Mouse (Mus musculus): ENCODE results near the gene Ffar4. TPM values are rescaled to one million over a fixed set of nuclear protein-coding genes. Genes with fewer than 3 reads are reported as not detected.
A peak's percentile ranks its signal among the peaks of the same experiment; 100 is the strongest.

The Ffar4 gene
- polyA plus RNA-seq (2015; fragmentation: Nextera tagmentation; extraction: Ambion mirVana): 0.46 and 0.51 TPM in 2 replicates

DNA sequence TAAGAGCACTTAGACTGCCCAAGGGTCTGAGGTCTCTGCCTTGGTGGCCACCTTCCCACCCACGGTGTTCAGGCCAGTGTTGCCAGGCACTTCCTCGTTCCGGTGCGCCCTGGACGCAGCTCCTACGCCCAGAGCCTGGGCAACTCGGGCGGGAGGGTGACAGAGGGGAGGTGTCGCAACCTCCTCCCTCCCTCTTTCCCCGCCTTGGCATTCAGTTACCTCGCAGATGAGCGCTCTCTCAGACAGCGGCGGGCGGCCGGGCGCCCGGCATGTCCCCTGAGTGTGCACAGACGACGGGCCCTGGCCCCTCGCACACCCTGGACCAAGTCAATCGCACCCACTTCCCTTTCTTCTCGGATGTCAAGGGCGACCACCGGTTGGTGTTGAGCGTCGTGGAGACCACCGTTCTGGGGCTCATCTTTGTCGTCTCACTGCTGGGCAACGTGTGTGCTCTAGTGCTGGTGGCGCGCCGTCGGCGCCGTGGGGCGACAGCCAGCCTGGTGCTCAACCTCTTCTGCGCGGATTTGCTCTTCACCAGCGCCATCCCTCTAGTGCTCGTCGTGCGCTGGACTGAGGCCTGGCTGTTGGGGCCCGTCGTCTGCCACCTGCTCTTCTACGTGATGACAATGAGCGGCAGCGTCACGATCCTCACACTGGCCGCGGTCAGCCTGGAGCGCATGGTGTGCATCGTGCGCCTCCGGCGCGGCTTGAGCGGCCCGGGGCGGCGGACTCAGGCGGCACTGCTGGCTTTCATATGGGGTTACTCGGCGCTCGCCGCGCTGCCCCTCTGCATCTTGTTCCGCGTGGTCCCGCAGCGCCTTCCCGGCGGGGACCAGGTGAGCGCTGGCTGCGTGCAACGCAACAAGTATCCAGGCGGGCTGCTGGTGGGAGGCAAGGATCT lies at the start of gene Ffar4:
Gene Ffar4, plus strand, starts transcription at position 214 of the 901 bp plus-strand sequence.
- peak within 1 kb of the TSS; percentile 54 for H3K9ac ChIP-seq (ENCODE audit: low read depth, low read length)
- ATAC-seq: peak; percentile 58
- H3K27ac ChIP-seq (ENCODE audit: low read depth, low read length): no peak within 1 kb of the TSS
- 1% methylated on average over 68 of the region's 77 CpGs for WGBS
- H3K4me3 ChIP-seq (ENCODE audit: low read length): peak within 1 kb of the TSS; percentile 41
- H3K4me1 ChIP-seq (ENCODE audit: control insufficient read depth, insufficient read depth, low read depth, low read length): peaks cover 4% of the 10 kb centered on the region; the same call in 1 of the 2 replicates
- H3K27me3 ChIP-seq (replicated peaks; ENCODE audit: control insufficient read depth, insufficient read depth, low read length): peaks cover 35% of the 10 kb centered on the region
- peak within 1 kb of the TSS; percentile 68 for H3K4me2 ChIP-seq (ENCODE audit: low read length)
- no peaks in the 10 kb centered on the region for H3K36me3 ChIP-seq (ENCODE audit: control insufficient read depth, insufficient read depth, low read length)
- H3K9me3 ChIP-seq (ENCODE audit: control insufficient read depth, low read length): no peaks in the 10 kb centered on the region

- no peak overlapping the region for H3K9ac ChIP-seq (ENCODE audit: low read depth, low read length)
- WGBS: 81% methylated on average over 1 of the region's 1 CpGs
These were observed 47.2 kb upstream of the Ffar4 start for GRCm38 (mm10) chr19:38049686-38050085.

GRCm38 (mm10) chr19:38053227-38054041 lies 43.4 kb upstream of the Ffar4 start:
- H3K36me3 ChIP-seq (ENCODE audit: control insufficient read depth, insufficient read depth, low read length): no peaks in the 10 kb centered on the region
- H3K4me2 ChIP-seq (ENCODE audit: low read length): peak overlapping the region; percentile 78
- H3K9ac ChIP-seq (ENCODE audit: low read depth, low read length): peak overlapping the region; percentile 63
- H3K9me3 ChIP-seq (ENCODE audit: control insufficient read depth, low read length): no peaks in the 10 kb centered on the region
- H3K27ac ChIP-seq (ENCODE audit: low read depth, low read length): no peak overlapping the region
- ATAC-seq: no peak
- peaks cover 8% of the 10 kb centered on the region for H3K4me1 ChIP-seq (ENCODE audit: control insufficient read depth, insufficient read depth, low read depth, low read length)
- peak overlapping the region; percentile 81 for H3K4me3 ChIP-seq (ENCODE audit: low read length)
- H3K27me3 ChIP-seq (replicated peaks; ENCODE audit: control insufficient read depth, insufficient read depth, low read length): no peaks in the 10 kb centered on the region
- WGBS: 32% methylated on average over 8 of the region's 8 CpGs

More at GRCm38 (mm10) chr19:38049686-38050085, 47.2 kb upstream of the Ffar4 start:
- no peak for ATAC-seq
- H3K4me2 ChIP-seq (ENCODE audit: low read length): no peak overlapping the region
- no peak overlapping the region for H3K27ac ChIP-seq (ENCODE audit: low read depth, low read length)
- H3K4me3 ChIP-seq (ENCODE audit: low read length): no peak overlapping the region
- no peaks in the 10 kb centered on the region for H3K27me3 ChIP-seq (replicated peaks; ENCODE audit: control insufficient read depth, insufficient read depth, low read length)
- H3K36me3 ChIP-seq (ENCODE audit: control insufficient read depth, insufficient read depth, low read length): no peaks in the 10 kb centered on the region
- H3K4me1 ChIP-seq (ENCODE audit: control insufficient read depth, insufficient read depth, low read depth, low read length): peaks cover 4% of the 10 kb centered on the region; the same call in 1 of the 2 replicates
- H3K9me3 ChIP-seq (ENCODE audit: control insufficient read depth, low read length): no peaks in the 10 kb centered on the region

DNA sequence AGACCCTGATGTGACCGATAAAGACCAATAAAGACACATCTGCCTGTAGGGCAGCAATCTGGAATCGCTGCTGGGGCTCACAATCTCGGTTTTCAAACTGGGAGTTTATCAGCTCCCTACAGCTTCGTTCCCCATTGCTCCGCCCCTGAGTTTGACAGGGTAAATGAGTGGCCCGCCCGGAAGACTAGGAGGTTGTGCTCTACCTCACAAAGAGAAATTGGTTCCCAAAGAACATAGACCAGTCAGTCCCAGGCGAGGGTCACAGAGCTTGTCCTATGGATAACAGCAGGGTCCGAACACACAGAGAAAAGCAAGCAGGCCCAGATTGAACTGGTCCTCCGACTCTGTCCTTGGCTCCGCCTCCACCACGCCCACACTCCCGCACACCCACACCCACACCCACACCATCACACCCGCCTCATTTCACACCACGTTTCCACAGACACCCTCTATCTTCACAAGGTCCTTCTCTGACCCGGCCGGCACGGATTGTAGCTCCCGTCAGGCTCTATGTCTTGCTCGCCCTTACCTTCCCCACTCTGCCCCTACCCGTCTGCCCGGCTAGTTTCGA lies 42.6 kb upstream of the Ffar4 start:
- H3K4me2 ChIP-seq (ENCODE audit: low read length): peak overlapping the region; percentile 78
- H3K9me3 ChIP-seq (ENCODE audit: control insufficient read depth, low read length): no peaks in the 10 kb centered on the region
- H3K27ac ChIP-seq (ENCODE audit: low read depth, low read length): no peak overlapping the region
- no peaks in the 10 kb centered on the region for H3K36me3 ChIP-seq (ENCODE audit: control insufficient read depth, insufficient read depth, low read length)
- H3K4me3 ChIP-seq (ENCODE audit: low read length): peak overlapping the region; percentile 81
- peak overlapping the region; percentile 63 for H3K9ac ChIP-seq (ENCODE audit: low read depth, low read length)
- H3K4me1 ChIP-seq (ENCODE audit: control insufficient read depth, insufficient read depth, low read depth, low read length): peaks cover 8% of the 10 kb centered on the region
- ATAC-seq: peak; percentile 94
- H3K27me3 ChIP-seq (replicated peaks; ENCODE audit: control insufficient read depth, insufficient read depth, low read length): no peaks in the 10 kb centered on the region
- under 1% methylated on average over 23 of the region's 23 CpGs for WGBS

- H3K4me1 ChIP-seq (ENCODE audit: control insufficient read depth, insufficient read depth, low read depth, low read length): peaks cover 8% of the 10 kb centered on the region
- peak within 1 kb of the TSS; percentile 63 for H3K9ac ChIP-seq (ENCODE audit: low read depth, low read length)
- peak within 1 kb of the TSS; percentile 90 for H3K4me2 ChIP-seq (ENCODE audit: low read length)
- H3K9me3 ChIP-seq (ENCODE audit: control insufficient read depth, low read length): no peaks in the 10 kb centered on the region
- no peaks in the 10 kb centered on the region for H3K36me3 ChIP-seq (ENCODE audit: control insufficient read depth, insufficient read depth, low read length)
- H3K27ac ChIP-seq (ENCODE audit: low read depth, low read length): no peak within 1 kb of the TSS
- 0% methylated on average over 35 of the region's 36 CpGs for WGBS
- peak; percentile 98 for ATAC-seq
- peak within 1 kb of the TSS; percentile 81 for H3K4me3 ChIP-seq (ENCODE audit: low read length)
- H3K27me3 ChIP-seq (replicated peaks; ENCODE audit: control insufficient read depth, insufficient read depth, low read length): no peaks in the 10 kb centered on the region
These were observed 42.1 kb upstream of the Ffar4 start, which contains the start of gene Cep55 for GRCm38 (mm10) chr19:38054720-38055192. Gene Cep55, plus strand, starts transcription at chr19:38055011.

DNA sequence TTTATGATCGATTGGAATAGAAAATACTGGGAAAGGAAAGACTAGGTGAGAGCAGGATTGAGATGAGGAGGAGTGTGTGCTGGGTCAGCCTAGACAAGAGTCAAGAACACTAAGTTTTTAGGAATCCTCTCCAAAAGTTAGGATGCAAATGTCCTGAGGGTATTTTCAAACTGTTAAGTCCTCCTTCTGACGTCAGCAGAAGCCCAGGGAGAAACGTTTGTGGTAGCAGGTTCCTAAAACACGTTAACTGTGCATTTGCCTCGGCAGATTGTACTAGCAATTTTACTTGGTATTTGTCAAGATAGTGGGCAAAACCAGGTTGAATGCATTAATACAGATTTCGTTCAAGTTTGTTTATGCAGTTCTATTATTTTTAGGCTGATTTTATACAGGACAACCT lies 41.1 kb upstream of the Ffar4 start:
- Histone ChIP-seq H3K27me3 (replicated peaks; ENCODE audit: control insufficient read depth, insufficient read depth, low read length) (no peaks in the 10 kb centered on the region), H3K9ac (ENCODE audit: low read depth, low read length) (no peak overlapping the region), H3K4me2 (ENCODE audit: low read length) (peak overlapping the region; percentile 90), H3K36me3 (ENCODE audit: control insufficient read depth, insufficient read depth, low read length) (no peaks in the 10 kb centered on the region), H3K4me1 (ENCODE audit: control insufficient read depth, insufficient read depth, low read depth, low read length) (peaks cover 8% of the 10 kb centered on the region), H3K27ac (ENCODE audit: low read depth, low read length) (no peak overlapping the region), H3K9me3 (ENCODE audit: control insufficient read depth, low read length) (no peaks in the 10 kb centered on the region), H3K4me3 (ENCODE audit: low read length) (peak overlapping the region; percentile 81)
- WGBS: 20% methylated on average over 6 of the region's 6 CpGs
- ATAC-seq: no peak

DNA sequence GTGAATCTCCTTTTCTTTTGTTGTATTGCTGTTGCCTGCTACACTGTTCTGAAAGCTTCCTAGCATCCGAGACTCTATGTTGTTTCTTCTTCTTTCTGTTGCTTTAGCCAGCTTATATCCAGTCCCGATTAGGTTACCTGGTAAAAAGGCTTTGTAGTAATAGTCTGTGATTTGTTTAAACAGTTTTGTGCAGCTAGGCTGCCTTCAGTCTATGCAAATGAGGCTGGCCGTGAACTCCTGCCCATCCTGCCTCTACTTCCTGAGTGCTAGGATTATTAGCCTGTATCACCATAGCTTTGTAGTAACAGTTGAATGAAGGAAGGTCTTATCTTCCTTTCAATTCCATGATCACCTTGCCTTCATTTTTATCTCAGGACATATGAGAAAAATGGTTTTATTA lies 40.6 kb upstream of the Ffar4 start:
- H3K27ac ChIP-seq (ENCODE audit: low read depth, low read length): no peak overlapping the region
- peak overlapping the region; percentile 90; the same call in 1 of the 2 replicates for H3K4me2 ChIP-seq (ENCODE audit: low read length)
- H3K4me1 ChIP-seq (ENCODE audit: control insufficient read depth, insufficient read depth, low read depth, low read length): peaks cover 8% of the 10 kb centered on the region
- no peak for ATAC-seq
- no peak overlapping the region for H3K9ac ChIP-seq (ENCODE audit: low read depth, low read length)
- no peaks in the 10 kb centered on the region for H3K27me3 ChIP-seq (replicated peaks; ENCODE audit: control insufficient read depth, insufficient read depth, low read length)
- 46% methylated on average over 3 of the region's 3 CpGs for WGBS
- no peaks in the 10 kb centered on the region for H3K36me3 ChIP-seq (ENCODE audit: control insufficient read depth, insufficient read depth, low read length)
- H3K4me3 ChIP-seq (ENCODE audit: low read length): no peak overlapping the region
- no peaks in the 10 kb centered on the region for H3K9me3 ChIP-seq (ENCODE audit: control insufficient read depth, low read length)

DNA sequence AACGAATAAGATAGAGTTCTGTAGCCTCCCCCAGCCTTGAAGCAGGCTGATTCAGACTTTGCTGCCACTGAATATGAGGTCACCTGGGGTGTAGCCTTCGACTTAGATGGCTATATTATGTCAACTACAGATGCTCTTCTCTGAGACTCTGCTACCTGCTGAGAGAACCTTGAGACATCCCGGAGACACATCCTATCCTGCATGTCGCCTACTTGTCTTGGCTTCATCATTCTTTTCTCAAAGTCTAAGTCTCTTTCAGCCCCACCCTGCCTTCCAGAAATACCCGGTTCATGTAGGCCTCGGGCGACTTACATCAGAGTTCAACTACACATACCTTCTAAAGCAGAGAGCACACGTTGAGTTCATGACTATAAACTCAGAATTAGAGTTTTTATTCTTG lies 39.9 kb upstream of the Ffar4 start:
- no peak overlapping the region for H3K4me3 ChIP-seq (ENCODE audit: low read length)
- no peak for ATAC-seq
- H3K27me3 ChIP-seq (replicated peaks; ENCODE audit: control insufficient read depth, insufficient read depth, low read length): no peaks in the 10 kb centered on the region
- H3K4me1 ChIP-seq (ENCODE audit: control insufficient read depth, insufficient read depth, low read depth, low read length): peaks cover 8% of the 10 kb centered on the region
- no peaks in the 10 kb centered on the region for H3K9me3 ChIP-seq (ENCODE audit: control insufficient read depth, low read length)
- H3K27ac ChIP-seq (ENCODE audit: low read depth, low read length): no peak overlapping the region
- H3K36me3 ChIP-seq (ENCODE audit: control insufficient read depth, insufficient read depth, low read length): no peaks in the 10 kb centered on the region
- 88% methylated on average over 8 of the region's 8 CpGs for WGBS
- no peak overlapping the region for H3K9ac ChIP-seq (ENCODE audit: low read depth, low read length)
- no peak overlapping the region for H3K4me2 ChIP-seq (ENCODE audit: low read length)

All from hindbrain, embryonic 16.5 days (tissue).